Mouse (Mus musculus) CH12.LX (cell line): ENCODE data around the gene Cbx4. TPM values are rescaled to one million over a fixed set of nuclear protein-coding genes. Genes with fewer than 3 reads are reported as not detected.

Experiments used
- DNase-seq: peaks from one replicate; pipeline ENCODE4 v3.0.0-alpha.2; 2013; ENCODE audit errors: extremely low read depth
- H3K27ac ChIP-seq: 2 replicates; pipeline ENCODE4 v1.5.1; 2012; ENCODE audit warnings: low read depth, mild to moderate bottlenecking, control low read depth, moderate library complexity; ENCODE audit not compliant: insufficient read depth
- H3K27me3 ChIP-seq: replicated peaks from 2 replicates; pipeline ENCODE3; 2012; ENCODE audit warnings: inconsistent platforms
- H3K36me3 ChIP-seq, 2 experiments: replicated peaks in 1 of 2; 2 replicates each; pipeline versions ENCODE3 to v1.6.1; 2012; ENCODE audit warnings: inconsistent platforms in 1 of 2, low read length in 1 of 2, mild to moderate bottlenecking in 1 of 2, mixed read lengths in 1 of 2, moderate library complexity in 1 of 2; ENCODE audit not compliant: control insufficient read depth in 1 of 2, insufficient read depth in 1 of 2
- H3K4me1 ChIP-seq, 2 experiments: 2 replicates each; pipeline ENCODE4 v1.6.1; 2012; ENCODE audit warnings: inconsistent platforms in 1 of 2, moderate library complexity in 1 of 2; ENCODE audit not compliant: insufficient read depth in 2 of 2, control insufficient read depth in 1 of 2
- H3K4me2 ChIP-seq: 2 replicates; pipeline ENCODE4 v1.6.1; 2012; ENCODE audit warnings: low read depth, mild to moderate bottlenecking, control low read depth; ENCODE audit not compliant: poor library complexity, insufficient read depth, severe bottlenecking
- H3K4me3 ChIP-seq, 3 experiments: fragments of 150-350 bp in 1 of 3; sonication (generic) in 1 of 3; replicated peaks in 1 of 3; 2 replicates each; pipeline versions ENCODE3 to v1.5.1; 2011 to 2012; ENCODE audit warnings: low read depth in 2 of 3, low read length in 2 of 3, mild to moderate bottlenecking in 2 of 3, moderate library complexity in 2 of 3, control low read depth in 1 of 3, improper control_type of control experiment in 1 of 3, inconsistent platforms in 1 of 3, mixed read lengths in 1 of 3; ENCODE audit not compliant: poor library complexity in 1 of 3
- H3K79me2 ChIP-seq: replicated peaks from 2 replicates; pipeline ENCODE4 v1.6.1; 2012; ENCODE audit warnings: mild to moderate bottlenecking, moderate library complexity; ENCODE audit not compliant: control insufficient read depth, poor library complexity, insufficient read depth, severe bottlenecking; ENCODE audit errors: extremely low read depth
- H3K9ac ChIP-seq: 2 replicates; pipeline ENCODE4 v1.6.1; 2012; ENCODE audit warnings: low read depth, mild to moderate bottlenecking, control low read depth, moderate library complexity; ENCODE audit not compliant: insufficient read depth
- H3K9me3 ChIP-seq: replicated peaks from 2 replicates; pipeline ENCODE3; 2012; ENCODE audit warnings: low read length, inconsistent platforms, mixed read lengths
- CHD2 ChIP-seq: IDR thresholded peaks from 2 replicates; pipeline ENCODE4 v1.6.1; 2011; ENCODE audit warnings: low read length, improper control_type of control experiment
- CTCF ChIP-seq, 2 experiments: IDR thresholded peaks in 1 of 2; conservative IDR thresholded peaks in 1 of 2; 2 replicates each; pipeline ENCODE4 v1.5.1; 2011 to 2012; ENCODE audit warnings: low read depth in 2 of 2, low read length in 2 of 2, improper control_type of control experiment in 1 of 2, inconsistent platforms in 1 of 2, mild to moderate bottlenecking in 1 of 2, moderate library complexity in 1 of 2
- ELF1 ChIP-seq: IDR thresholded peaks from 2 replicates; pipeline ENCODE4 v1.6.1; 2014; ENCODE audit warnings: low read depth, mild to moderate bottlenecking, inconsistent platforms, low read length, improper control_type of control experiment
- EP300 ChIP-seq: IDR thresholded peaks from 2 replicates; pipeline ENCODE4 v1.6.1; 2011; ENCODE audit warnings: low read length, improper control_type of control experiment
- JUN ChIP-seq: IDR thresholded peaks from 2 replicates; pipeline ENCODE4 v1.6.1; 2011; ENCODE audit warnings: low read depth, mild to moderate bottlenecking, low read length, improper control_type of control experiment, moderate library complexity; ENCODE audit not compliant: insufficient read depth
- JUND ChIP-seq: conservative IDR thresholded peaks from 2 replicates; pipeline ENCODE4 v1.6.1; 2011; ENCODE audit warnings: low read depth, low read length, improper control_type of control experiment
- KAT2A ChIP-seq: IDR thresholded peaks from 2 replicates; pipeline ENCODE4 v1.6.1; 2012; ENCODE audit warnings: low read length, improper control_type of control experiment, inconsistent platforms; ENCODE audit not compliant: insufficient replicate concordance
- MAZ ChIP-seq: IDR thresholded peaks from 2 replicates; pipeline ENCODE4 v1.6.1; 2012; ENCODE audit warnings: low read depth, mild to moderate bottlenecking, inconsistent platforms, low read length, improper control_type of control experiment, moderate library complexity
- MYC ChIP-seq: IDR thresholded peaks from 2 replicates; pipeline ENCODE4 v1.6.1; 2011; ENCODE audit warnings: low read depth, mild to moderate bottlenecking, improper control_type of control experiment, low read length
- NELFE ChIP-seq: IDR thresholded peaks from 2 replicates; pipeline ENCODE4 v1.6.1; 2011; ENCODE audit warnings: low read depth, low read length, improper control_type of control experiment
- RAD21 ChIP-seq: IDR thresholded peaks from 2 replicates; pipeline ENCODE4 v1.6.1; 2011; ENCODE audit warnings: low read depth, mild to moderate bottlenecking, low read length, improper control_type of control experiment, moderate library complexity
- SIN3A ChIP-seq: IDR thresholded peaks from 2 replicates; pipeline ENCODE4 v1.6.1; 2012; ENCODE audit warnings: low read length, improper control_type of control experiment, inconsistent platforms
- SMC3 ChIP-seq: IDR thresholded peaks from 2 replicates; pipeline ENCODE4 v1.6.1; 2011; ENCODE audit warnings: low read depth, low read length, improper control_type of control experiment
- ZMIZ1 ChIP-seq: IDR thresholded peaks from 2 replicates; pipeline ENCODE4 v1.6.1; 2012; ENCODE audit warnings: low read depth, mild to moderate bottlenecking, inconsistent platforms, low read length, improper control_type of control experiment
- dilution Hi-C: fragments of 300-500 bp; cut with MboI; formaldehyde crosslinking; loops from 2 replicates; pipeline ENCODE4 v1.14.3; 2020; ENCODE audit warnings: low sequenced_read_pairs; ENCODE audit not compliant: extremely low pct_unique_long_range_greater_than_20kb, extremely low pct_ligation_motif_present
- in situ Hi-C: fragments of 300-500 bp; cut with MboI; formaldehyde crosslinking; loops from 3 replicates; pipeline ENCODE4 v1.14.3; 2019; ENCODE audit warnings: low sequenced_read_pairs, low pct_ligation_motif_present, low pct_unique_long_range_greater_than_20kb, mixed read lengths
- polyA plus RNA-seq: library from polyadenylated mRNA; unstranded; fragments of >175 nt; gene quantifications from 2 replicates; pipeline ENCODE4 v1.2.1, GENCODE M21; 2012; ENCODE audit warnings: low read depth; ENCODE audit not compliant: insufficient read length
- total RNA-seq, 2 experiments: library from RNA; depleted of rRNA; stranded (reverse); fragments of 300-350 nt in 1 of 2; fragments of >200 nt in 1 of 2; gene quantifications; 2 replicates each; pipeline ENCODE4 v1.2.3; 2012 to 2014

Gene Cbx4
- total and polyA plus RNA-seq, 3 experiments, result 15.0 to 40.4 (median 26.0) TPM

DNA sequence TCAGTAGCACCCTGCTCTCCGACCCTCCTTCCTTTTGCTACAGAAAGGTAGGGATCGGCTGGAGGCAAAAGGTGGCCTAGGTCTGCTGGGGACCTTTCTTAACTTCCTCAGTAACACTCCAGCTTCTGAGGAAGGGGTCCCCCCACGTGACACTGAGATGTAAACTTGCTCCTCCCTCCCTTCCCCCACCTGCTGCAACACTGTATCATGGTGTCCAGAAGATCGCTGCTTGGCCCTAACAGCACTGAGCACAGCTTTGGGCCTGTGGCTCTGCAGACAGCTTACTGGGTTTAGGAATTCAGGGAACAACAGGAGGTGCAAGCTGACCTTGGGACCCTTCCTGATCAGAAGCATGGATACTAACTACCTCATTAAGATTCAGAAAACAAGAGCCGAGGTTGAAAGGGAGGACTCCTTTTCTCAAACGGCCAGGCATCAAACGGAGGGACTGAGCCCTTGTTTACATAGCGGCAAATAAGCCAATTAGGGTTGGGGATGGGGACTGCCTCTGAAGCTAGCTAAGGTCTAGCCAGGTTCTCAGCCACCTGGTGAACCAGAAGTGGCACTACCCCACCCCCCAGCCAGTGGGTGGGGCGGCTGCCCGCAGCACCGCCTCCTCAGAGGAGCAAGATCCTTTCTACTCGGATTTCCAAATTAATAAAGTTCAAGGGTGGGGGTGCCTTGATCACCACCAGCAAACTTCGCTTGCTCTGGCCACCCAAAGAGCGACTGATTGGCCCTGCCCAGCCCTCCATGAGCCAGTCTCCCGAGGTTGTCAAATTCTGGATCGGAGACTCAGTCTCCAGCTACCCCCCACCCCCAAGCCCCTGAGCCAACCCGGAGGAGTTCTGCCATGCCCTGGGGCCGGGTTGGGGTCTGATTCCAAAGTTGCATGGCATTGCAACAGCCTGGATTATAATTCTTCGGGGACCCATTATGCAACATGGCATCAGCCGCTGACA lies 3.1 kb downstream of the Cbx4 start:
- in situ Hi-C loops, result no loop called here
- dilution Hi-C loops, result no loop called here
- Histone ChIP-seq H3K27me3 (peaks cover 9% of the 10 kb centered on the region), H3K4me2 (peak overlapping the region; percentile 75), H3K79me2 (peaks cover 56% of the 10 kb centered on the region), H3K36me3 (peaks cover 51 to 69% of the 10 kb centered on the region in 2 experiments), H3K4me1 (peaks cover 35 to 81% of the 10 kb centered on the region in 2 experiments), H3K9ac (no peak overlapping the region), H3K9me3 (no peaks in the 10 kb centered on the region), H3K27ac (no peak overlapping the region), H3K4me3 (peak overlapping the region in 1 of 3 experiments; percentile 93)
- DNase-seq, result no peak
- TF ChIP-seq SIN3A (0 out of 2 replicates have a peak, but pooled peaks have one; percentile 16), MAZ (peak; percentile 33; the same call in 1 of the 2 replicates), ELF1 (no peak), CHD2 (peak; percentile 29; the same call in 1 of the 2 replicates), MYC (no peak)

- Histone ChIP-seq H3K9ac (no peak overlapping the region), H3K36me3 (peaks cover 55 to 71% of the 10 kb centered on the region in 2 experiments), H3K79me2 (peaks cover 56% of the 10 kb centered on the region), H3K27me3 (peaks cover under 1% of the 10 kb centered on the region), H3K4me3 (no peak overlapping the region), H3K9me3 (peaks cover 3% of the 10 kb centered on the region), H3K27ac (no peak overlapping the region), H3K4me1 (peaks cover 27 to 72% of the 10 kb centered on the region in 2 experiments), H3K4me2 (no peak overlapping the region)
- TF ChIP-seq NELFE (no peak), CTCF (conservative IDR thresholded peaks at IDR 0.05 in 1 of 2, IDR thresholded peaks at IDR 0.05 in 1 of 2; ENCODE audit: low read depth in 2 of 2, low read length in 2 of 2) (peak; percentile 39 to 69; a peak in 3 of 4 replicates), ZMIZ1 (no peak), RAD21 (peak; percentile 39), EP300 (no peak), KAT2A (no peak), JUN (no peak), SMC3 (peak; percentile 73), JUND (no peak)
- DNase-seq, result no peak
- dilution Hi-C loops (no loop called here), in situ Hi-C loops (no loop called here)
Measured at GRCm38 (mm10) chr11:119081839-119082637, 4.0 kb downstream of the Cbx4 start.
